Mouse (Mus musculus): ENCODE data around the gene Sspn. TPM values are rescaled to one million over a fixed set of nuclear protein-coding genes. Genes with fewer than 3 reads are reported as not detected.

Gene Sspn
- polyA plus RNA-seq, 1 experiment, result not detected

DNA sequence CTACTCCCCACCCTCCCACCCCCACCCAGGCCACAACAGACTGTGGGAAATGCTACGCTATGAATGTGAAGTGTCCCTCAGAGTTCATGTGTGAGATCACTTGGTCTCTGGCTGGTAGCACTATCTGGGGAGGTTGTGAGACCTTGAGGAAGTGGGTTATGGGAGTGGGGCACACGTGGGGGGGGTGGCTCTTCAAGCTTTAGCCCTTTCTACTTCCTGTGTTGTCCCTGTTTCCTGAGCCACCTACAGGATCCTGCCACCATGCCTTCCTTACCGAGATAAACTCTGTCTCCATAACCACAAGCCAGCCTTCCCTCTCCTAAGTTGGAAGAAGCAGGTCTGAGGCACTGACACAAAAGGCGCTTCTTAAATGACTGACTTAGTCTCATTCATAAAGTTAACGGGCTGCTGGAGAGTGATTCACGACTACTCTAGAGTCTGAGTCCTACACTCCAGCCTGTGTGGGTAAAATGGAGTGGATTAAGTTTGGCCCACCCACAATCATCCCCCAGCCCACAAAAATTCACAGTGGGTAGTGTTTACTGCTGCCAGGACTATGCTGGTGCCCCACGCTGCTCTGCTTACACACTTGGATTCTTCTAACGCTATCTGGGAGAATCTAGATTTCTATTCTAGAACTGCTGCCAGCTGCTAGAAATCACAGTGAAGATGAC lies 36.6 kb upstream of the Sspn start:
- no peak overlapping the region for H3K27ac ChIP-seq (ENCODE audit: insufficient read depth, low read depth, low read length)
- 61% methylated on average over 8 of the region's 8 CpGs for WGBS
- no peak for TF ChIP-seq CTCF (IDR thresholded peaks at IDR 0.05; ENCODE audit: insufficient read depth, low read depth, low read length)
- TF ChIP-seq POLR2A (IDR thresholded peaks at IDR 0.05; ENCODE audit: insufficient read depth, low read depth, low read length), result no peak
- H3K4me3 ChIP-seq (ENCODE audit: insufficient read depth, low read depth, low read length), result no peak overlapping the region
- no peaks in the 10 kb centered on the region for H3K4me1 ChIP-seq (ENCODE audit: control insufficient read depth, insufficient read depth, low read length)

DNA sequence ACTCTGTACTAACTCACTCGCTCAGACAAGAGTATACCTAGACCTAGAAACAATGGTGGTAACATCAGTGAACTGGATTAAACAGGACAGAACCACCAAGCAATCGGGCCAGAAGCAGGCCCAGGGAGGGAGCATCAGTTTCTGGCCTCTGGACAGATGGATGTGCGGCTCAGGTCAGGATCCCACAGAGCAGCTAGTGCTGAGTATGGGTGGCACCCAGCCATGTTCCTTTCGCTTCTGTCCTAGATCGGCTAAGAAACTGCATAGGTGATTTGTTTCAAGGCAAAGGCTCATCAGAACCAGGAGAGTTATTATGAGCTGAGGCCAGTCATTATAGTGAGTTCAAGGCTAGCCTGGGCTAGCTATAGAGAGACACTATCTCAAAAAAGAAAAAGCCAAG lies 27.3 kb upstream of the Sspn start:
- 92% methylated on average over 5 of the region's 5 CpGs for WGBS
- Histone ChIP-seq H3K4me3 (ENCODE audit: insufficient read depth, low read depth, low read length) (no peak overlapping the region), H3K27ac (ENCODE audit: insufficient read depth, low read depth, low read length) (no peak overlapping the region), H3K4me1 (ENCODE audit: control insufficient read depth, insufficient read depth, low read length) (no peaks in the 10 kb centered on the region)
- no peak for TF ChIP-seq POLR2A (IDR thresholded peaks at IDR 0.05; ENCODE audit: insufficient read depth, low read depth, low read length)
- no peak for TF ChIP-seq CTCF (IDR thresholded peaks at IDR 0.05; ENCODE audit: insufficient read depth, low read depth, low read length)

DNA sequence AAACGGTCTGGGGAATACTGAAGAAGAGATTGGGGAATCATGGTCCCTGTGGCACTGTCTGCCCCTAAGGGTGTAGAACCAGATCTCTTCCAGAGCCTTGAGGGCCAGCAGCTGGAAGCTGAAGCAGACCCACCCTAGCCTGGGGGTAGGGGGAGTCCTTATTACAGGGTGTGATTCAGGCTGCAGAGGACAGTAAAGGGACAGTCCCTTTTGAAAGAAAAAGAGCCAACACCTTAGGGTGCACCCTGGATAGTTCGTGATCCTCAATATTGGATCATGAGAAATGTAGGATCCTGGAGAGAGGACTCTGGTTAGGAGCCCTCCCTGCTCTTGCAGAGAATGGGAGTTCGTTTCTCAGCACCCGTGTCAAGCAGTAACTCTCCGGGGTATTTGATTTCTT lies 26.8 kb upstream of the Sspn start:
- TF ChIP-seq POLR2A (IDR thresholded peaks at IDR 0.05; ENCODE audit: insufficient read depth, low read depth, low read length), result no peak
- no peak for TF ChIP-seq CTCF (IDR thresholded peaks at IDR 0.05; ENCODE audit: insufficient read depth, low read depth, low read length)
- Histone ChIP-seq H3K27ac (ENCODE audit: insufficient read depth, low read depth, low read length) (no peak overlapping the region), H3K4me3 (ENCODE audit: insufficient read depth, low read depth, low read length) (no peak overlapping the region), H3K4me1 (ENCODE audit: control insufficient read depth, insufficient read depth, low read length) (no peaks in the 10 kb centered on the region)
- 70% methylated on average over 5 of the region's 5 CpGs for WGBS

DNA sequence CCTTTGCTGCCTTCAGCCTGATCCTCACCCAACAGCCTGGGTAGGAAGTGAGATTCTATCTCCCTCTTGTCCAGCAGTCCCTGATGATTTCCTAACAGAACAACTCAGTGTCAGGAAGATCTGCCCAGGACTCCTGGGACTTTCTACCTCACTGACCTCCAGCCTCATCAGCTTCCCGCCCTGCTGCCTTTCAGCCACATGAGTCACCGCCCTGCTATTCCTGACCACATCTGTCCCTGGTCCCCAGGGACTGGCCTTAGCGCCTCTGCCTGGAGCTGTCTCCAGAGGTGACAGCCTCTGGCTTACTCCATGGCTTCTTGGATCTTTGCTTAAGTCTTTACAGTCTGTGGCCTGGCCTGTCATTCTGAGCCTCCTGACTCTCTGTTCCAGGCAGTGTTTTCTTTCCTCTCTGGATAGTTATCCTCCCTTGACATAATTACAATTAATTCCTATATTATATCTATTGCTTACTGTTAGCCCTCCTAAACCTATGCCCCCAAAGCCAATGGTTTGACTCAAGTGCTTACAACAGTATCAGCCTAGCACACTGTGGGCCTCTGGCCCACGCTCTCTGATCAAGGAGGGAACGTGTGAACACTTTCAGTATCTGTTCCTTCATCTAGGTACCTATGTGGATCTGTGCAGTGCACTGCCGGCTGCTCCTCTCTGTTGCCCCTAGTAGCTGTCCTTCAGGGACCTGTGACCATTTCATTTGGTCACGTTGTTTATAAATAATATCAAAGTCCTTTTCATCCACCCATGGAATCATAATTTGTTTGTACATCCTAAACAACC lies 25.1 kb upstream of the Sspn start:
- no peak for TF ChIP-seq CTCF (IDR thresholded peaks at IDR 0.05; ENCODE audit: insufficient read depth, low read depth, low read length)
- no peak for TF ChIP-seq POLR2A (IDR thresholded peaks at IDR 0.05; ENCODE audit: insufficient read depth, low read depth, low read length)
- no peak overlapping the region for H3K4me3 ChIP-seq (ENCODE audit: insufficient read depth, low read depth, low read length)
- H3K4me1 ChIP-seq (ENCODE audit: control insufficient read depth, insufficient read depth, low read length), result no peaks in the 10 kb centered on the region
- WGBS, result 91% methylated on average over 7 of the region's 7 CpGs
- H3K27ac ChIP-seq (ENCODE audit: insufficient read depth, low read depth, low read length), result no peak overlapping the region

DNA sequence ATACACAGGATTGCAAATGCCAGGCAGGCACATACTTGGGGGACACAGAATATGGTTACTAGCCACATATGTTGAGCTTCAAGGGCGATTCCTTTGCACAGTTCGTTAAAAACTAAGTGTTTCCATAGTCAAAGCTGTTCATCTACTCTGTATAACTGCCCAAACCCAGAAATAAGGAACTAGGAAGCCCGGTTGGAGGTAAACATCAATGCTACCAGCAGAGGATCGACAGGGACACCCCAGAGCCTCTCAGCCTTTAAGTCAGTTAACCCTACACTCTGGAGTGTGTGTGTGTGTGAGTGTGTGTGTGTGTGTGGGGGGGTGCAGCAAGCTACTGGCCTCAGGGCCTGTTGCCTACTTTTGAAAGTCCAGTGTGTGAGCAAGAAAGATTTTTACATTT lies 21.5 kb upstream of the Sspn start:
- WGBS, result 82% methylated on average over 4 of the region's 4 CpGs
- H3K27ac ChIP-seq (ENCODE audit: insufficient read depth, low read depth, low read length), result no peak overlapping the region
- H3K4me3 ChIP-seq (ENCODE audit: insufficient read depth, low read depth, low read length), result no peak overlapping the region
- H3K4me1 ChIP-seq (ENCODE audit: control insufficient read depth, insufficient read depth, low read length), result no peaks in the 10 kb centered on the region
- TF ChIP-seq POLR2A (IDR thresholded peaks at IDR 0.05; ENCODE audit: insufficient read depth, low read depth, low read length), result no peak
- TF ChIP-seq CTCF (IDR thresholded peaks at IDR 0.05; ENCODE audit: insufficient read depth, low read depth, low read length), result no peak

DNA sequence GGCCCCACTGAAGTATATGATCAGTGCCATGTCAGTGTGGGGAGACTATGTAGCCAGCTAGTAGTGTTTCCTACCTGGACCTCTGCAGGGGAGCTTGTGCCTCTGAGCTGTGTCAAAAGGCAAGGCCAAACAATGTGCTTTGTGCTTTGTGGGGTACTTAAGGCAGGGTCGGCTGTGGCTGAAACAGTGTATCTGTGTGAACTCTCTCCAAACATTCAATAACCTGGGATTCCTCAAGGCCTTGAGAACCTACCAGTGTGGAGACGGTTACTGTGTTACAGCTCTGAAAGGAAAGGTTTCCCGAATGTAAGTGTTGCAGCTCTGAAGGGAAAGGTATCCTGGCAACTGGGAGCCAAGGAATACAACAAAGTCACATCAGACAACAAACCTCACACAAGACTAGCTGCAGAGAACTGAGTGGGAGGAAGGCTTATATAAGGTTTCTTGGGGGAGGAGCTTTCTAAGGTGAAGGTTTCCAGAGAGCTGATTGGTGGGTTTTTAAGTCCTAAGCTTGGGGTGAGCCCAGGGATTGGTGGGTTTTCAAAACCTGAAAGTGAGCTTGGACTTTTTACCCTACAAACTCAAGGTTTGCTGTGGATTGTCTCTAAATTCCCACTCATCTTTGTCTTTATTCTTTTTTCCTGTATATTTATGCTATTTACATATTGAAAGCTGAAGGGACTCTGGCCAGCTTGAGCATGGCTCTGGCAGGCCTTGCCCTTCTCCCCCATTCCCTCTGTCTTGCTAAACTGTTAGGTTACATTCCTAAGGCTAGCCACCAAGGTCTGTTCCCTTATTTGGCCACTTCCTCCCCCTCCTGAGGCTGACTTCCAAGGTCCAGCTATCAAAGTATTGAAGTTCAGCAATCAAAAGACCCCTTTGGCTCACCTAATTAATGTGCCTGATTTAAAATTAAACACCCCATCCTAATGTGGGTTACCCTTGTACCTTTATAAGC lies 20.7 kb upstream of the Sspn start:
- 52% methylated on average over 3 of the region's 3 CpGs for WGBS
- Histone ChIP-seq H3K4me1 (ENCODE audit: control insufficient read depth, insufficient read depth, low read length) (no peaks in the 10 kb centered on the region), H3K4me3 (ENCODE audit: insufficient read depth, low read depth, low read length) (no peak overlapping the region), H3K27ac (ENCODE audit: insufficient read depth, low read depth, low read length) (no peak overlapping the region)
- TF ChIP-seq POLR2A (IDR thresholded peaks at IDR 0.05; ENCODE audit: insufficient read depth, low read depth, low read length) (no peak), CTCF (IDR thresholded peaks at IDR 0.05; ENCODE audit: insufficient read depth, low read depth, low read length) (no peak)

DNA sequence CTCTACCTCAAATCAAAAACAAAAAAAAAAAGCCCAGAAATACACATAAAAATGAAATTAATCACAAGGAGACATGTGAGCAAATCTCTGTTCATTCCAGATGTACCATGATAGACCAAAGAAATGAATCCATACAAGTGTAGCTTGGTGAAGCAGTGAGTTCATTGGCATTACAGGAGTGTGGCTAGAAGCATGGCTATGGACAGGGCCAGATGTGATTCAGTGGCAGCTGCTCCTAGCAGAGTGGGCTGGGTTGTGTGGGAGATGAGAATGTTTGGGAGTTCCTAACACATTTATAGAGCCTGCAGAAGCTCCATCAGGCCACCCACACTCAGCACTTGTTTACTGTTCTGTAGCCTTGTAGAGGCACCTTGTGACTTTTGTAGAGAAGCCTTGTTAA lies 19.2 kb upstream of the Sspn start:
- Histone ChIP-seq H3K27ac (ENCODE audit: insufficient read depth, low read depth, low read length) (no peak overlapping the region), H3K4me1 (ENCODE audit: control insufficient read depth, insufficient read depth, low read length) (no peaks in the 10 kb centered on the region), H3K4me3 (ENCODE audit: insufficient read depth, low read depth, low read length) (no peak overlapping the region)
- TF ChIP-seq POLR2A (IDR thresholded peaks at IDR 0.05; ENCODE audit: insufficient read depth, low read depth, low read length) (no peak), CTCF (IDR thresholded peaks at IDR 0.05; ENCODE audit: insufficient read depth, low read depth, low read length) (no peak)

DNA sequence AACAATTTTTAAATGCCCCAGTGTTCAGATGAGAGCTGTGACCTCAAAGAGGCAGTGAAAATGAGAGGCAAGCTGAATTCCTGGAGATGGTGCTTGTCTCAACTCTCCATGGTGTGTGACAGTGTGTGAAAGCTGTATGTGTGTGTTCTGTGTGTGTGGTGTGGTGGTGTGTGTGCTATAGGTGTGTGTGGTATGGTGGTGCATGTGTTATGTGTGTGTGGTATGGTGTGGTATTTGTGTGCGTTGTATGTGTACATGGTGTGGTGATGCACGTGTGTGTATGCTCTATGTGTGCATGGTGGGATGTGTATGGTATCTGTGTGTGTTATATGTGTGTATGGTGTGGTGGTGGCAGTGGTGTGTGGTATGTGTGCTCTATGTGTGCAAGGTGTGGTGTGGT lies 16.0 kb upstream of the Sspn start:
- TF ChIP-seq CTCF (IDR thresholded peaks at IDR 0.05; ENCODE audit: insufficient read depth, low read depth, low read length) (no peak), POLR2A (IDR thresholded peaks at IDR 0.05; ENCODE audit: insufficient read depth, low read depth, low read length) (no peak)
- Histone ChIP-seq H3K4me1 (ENCODE audit: control insufficient read depth, insufficient read depth, low read length) (no peaks in the 10 kb centered on the region), H3K4me3 (ENCODE audit: insufficient read depth, low read depth, low read length) (no peak overlapping the region), H3K27ac (ENCODE audit: insufficient read depth, low read depth, low read length) (no peak overlapping the region)
- 98% methylated on average over 2 of the region's 2 CpGs for WGBS
